Mouse (Mus musculus): ENCODE measurements around the gene Acox2. TPM values are rescaled to one million over a fixed set of nuclear protein-coding genes. Genes with fewer than 3 reads are reported as not detected.

Acox2 gene
- total RNA-seq, 2 experiments from 2014 or later = 1.1 to 11.4 TPM

- DNase-seq (ENCODE audit: low spot score in 2 of 2) = no peak
Observed at GRCm38 (mm10) chr14:8250141-8250871, 8.8 kb downstream of the Acox2 start.

GRCm38 (mm10) chr14:8249206-8249605 is 9.9 kb downstream of the Acox2 start:
- DNase-seq (ENCODE audit: low spot score in 2 of 2) = no peak

GRCm38 (mm10) chr14:8246878-8247277 is 12.3 kb downstream of the Acox2 start:
- DNase-seq (ENCODE audit: low spot score in 2 of 2) = no peak

GRCm38 (mm10) chr14:8244211-8244611 is 14.9 kb downstream of the Acox2 start:
- no peak for DNase-seq (ENCODE audit: low spot score in 2 of 2)

- DNase-seq (ENCODE audit: low spot score in 2 of 2) = no peak
Observed at GRCm38 (mm10) chr14:8243136-8243888, 15.8 kb downstream of the Acox2 start.

- DNase-seq (ENCODE audit: low spot score in 2 of 2) = no peak
Observed at GRCm38 (mm10) chr14:8242388-8242920, 16.7 kb downstream of the Acox2 start.

- DNase-seq (ENCODE audit: low spot score in 2 of 2) = no peak
Observed at GRCm38 (mm10) chr14:8241816-8242215, 17.3 kb downstream of the Acox2 start.

GRCm38 (mm10) chr14:8233252-8233651 is 25.9 kb downstream of the Acox2 start:
- DNase-seq (ENCODE audit: low spot score in 2 of 2) = no peak

- DNase-seq (ENCODE audit: low spot score in 2 of 2) = no peak
Observed at GRCm38 (mm10) chr14:8232155-8232910, 26.8 kb downstream of the Acox2 start.

GRCm38 (mm10) chr14:8229367-8230019 is 29.7 kb downstream of the Acox2 start:
- no peak for DNase-seq (ENCODE audit: low spot score in 2 of 2)

GRCm38 (mm10) chr14:8224805-8225204 is 34.3 kb downstream of the Acox2 start:
- DNase-seq (ENCODE audit: low spot score in 2 of 2) = no peak

GRCm38 (mm10) chr14:8223506-8224293 is 35.5 kb downstream of the Acox2 start:
- no peak for DNase-seq (ENCODE audit: low spot score in 2 of 2)

GRCm38 (mm10) chr14:8222561-8222960 is 36.6 kb downstream of the Acox2 start:
- no peak for DNase-seq (ENCODE audit: low spot score in 2 of 2)

- DNase-seq (ENCODE audit: low spot score in 2 of 2) = no peak
Observed at GRCm38 (mm10) chr14:8220912-8221311, 38.2 kb downstream of the Acox2 start.

GRCm38 (mm10) chr14:8220306-8220705 is 38.8 kb downstream of the Acox2 start:
- no peak for DNase-seq (ENCODE audit: low spot score in 2 of 2)

- DNase-seq (ENCODE audit: low spot score in 2 of 2) = no peak
Observed at GRCm38 (mm10) chr14:8219876-8220275, 39.3 kb downstream of the Acox2 start.

GRCm38 (mm10) chr14:8218730-8219380 is 40.3 kb downstream of the Acox2 start:
- no peak for DNase-seq (ENCODE audit: low spot score in 2 of 2)

GRCm38 (mm10) chr14:8218238-8218637 is 40.9 kb downstream of the Acox2 start:
- DNase-seq (ENCODE audit: low spot score in 2 of 2) = no peak

GRCm38 (mm10) chr14:8216100-8216499 is 43.1 kb downstream of the Acox2 start:
- no peak for DNase-seq (ENCODE audit: low spot score in 2 of 2)

All from adrenal gland, postnatal 4 days (tissue).